Mouse (Mus musculus): ENCODE data around the gene Ace. TPM values are rescaled to one million over a fixed set of nuclear protein-coding genes. Genes with fewer than 3 reads are reported as not detected.

The Ace gene
- total RNA-seq, 1 experiment = 1.4 TPM

DNA sequence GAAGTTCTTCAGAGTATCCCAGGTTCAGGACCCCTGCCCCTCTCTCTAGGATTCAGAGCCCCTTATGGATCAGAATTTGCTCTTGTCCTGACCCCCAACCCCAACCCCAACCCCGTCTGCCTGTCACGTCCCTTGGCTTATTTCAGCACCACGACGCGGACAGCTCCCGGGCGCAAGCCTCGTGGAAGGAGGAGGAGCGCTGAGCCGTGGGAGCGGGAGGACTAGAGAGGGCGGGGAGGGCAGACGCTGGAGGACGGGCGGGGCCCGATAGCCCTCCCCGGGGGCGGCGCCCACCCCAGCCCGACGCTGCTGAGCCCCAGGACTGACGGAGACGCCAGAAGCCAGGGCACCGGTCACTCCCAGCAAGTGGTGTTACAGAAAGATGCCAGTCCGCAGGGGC, 40.1 kb downstream of the Ace start, which contains the start of gene Kcnh6:
Gene Kcnh6 (plus strand): TSS at position 304 of the 400 bp plus-strand sequence.
- TF ChIP-seq CHD2 (IDR thresholded peaks at IDR 0.05; ENCODE audit: low read depth, low read length) (no peak), HCFC1 (IDR thresholded peaks at IDR 0.05; ENCODE audit: borderline replicate concordance, insufficient read depth, low read length) (0 out of 2 replicates have a peak, but pooled peaks have one; percentile 23)
- Histone ChIP-seq H3K9me3 (ENCODE audit: control insufficient read depth, insufficient read depth, low read depth, low read length) (no peaks in the 10 kb centered on the region), H3K4me1 (ENCODE audit: control insufficient read depth in 2 of 2, insufficient read depth in 2 of 2, low read length in 2 of 2, poor library complexity in 1 of 2) (no peaks in the 10 kb centered on the region), H3K4me3 (ENCODE audit: insufficient read depth in 1 of 2, low read depth in 1 of 2, low read length in 2 of 2, poor library complexity in 1 of 2, severe bottlenecking in 1 of 2) (peak within 1 kb of the TSS; percentile 53 to 62; a peak in 3 of 4 replicates), H3K9ac (ENCODE audit: insufficient read depth, low read depth, low read length, poor library complexity, severe bottlenecking) (no peak within 1 kb of the TSS), H3K27ac (ENCODE audit: insufficient read depth, low read depth, low read length, poor library complexity, severe bottlenecking) (no peak within 1 kb of the TSS), H3K36me3 (ENCODE audit: control insufficient read depth, insufficient read depth, low read length, poor library complexity, severe bottlenecking) (no peaks in the 10 kb centered on the region)
- DNase-seq (ENCODE audit: low read depth, low spot score) = peak; percentile 60
- in situ Hi-C loops (cut with MboI; ENCODE audit: low sequenced_read_pairs in 2 of 2, unreplicated experiment in 2 of 2) = no loop called here

DNA sequence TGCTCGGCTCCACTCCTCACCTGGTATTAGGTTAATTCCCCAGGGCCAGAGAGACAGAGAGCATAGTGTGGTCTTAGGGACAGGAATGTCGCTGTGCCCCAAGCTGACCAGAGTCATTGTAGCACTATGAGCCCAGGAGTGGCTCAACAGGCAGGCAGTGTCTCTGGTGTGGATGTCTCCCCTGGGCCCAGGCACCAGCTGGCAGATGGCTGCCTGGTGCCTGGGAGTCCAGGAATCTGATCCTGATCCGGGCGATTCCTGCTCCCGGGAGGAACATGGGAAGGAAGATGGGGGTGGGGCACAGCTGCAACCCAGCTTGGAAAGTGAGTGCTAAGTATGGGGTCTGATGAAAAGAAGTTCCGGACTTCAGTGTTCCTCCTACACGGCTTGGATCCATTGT, 45.0 kb downstream of the Ace start:
- Histone ChIP-seq H3K9ac (ENCODE audit: insufficient read depth, low read depth, low read length, poor library complexity, severe bottlenecking) (no peak overlapping the region), H3K9me3 (ENCODE audit: control insufficient read depth, insufficient read depth, low read depth, low read length) (no peaks in the 10 kb centered on the region), H3K4me3 (ENCODE audit: insufficient read depth in 1 of 2, low read depth in 1 of 2, low read length in 2 of 2, poor library complexity in 1 of 2, severe bottlenecking in 1 of 2) (no peak overlapping the region), H3K36me3 (ENCODE audit: control insufficient read depth, insufficient read depth, low read length, poor library complexity, severe bottlenecking) (no peaks in the 10 kb centered on the region), H3K27ac (ENCODE audit: insufficient read depth, low read depth, low read length, poor library complexity, severe bottlenecking) (no peak overlapping the region), H3K4me1 (ENCODE audit: control insufficient read depth in 2 of 2, insufficient read depth in 2 of 2, low read length in 2 of 2, poor library complexity in 1 of 2) (no peaks in the 10 kb centered on the region)
- TF ChIP-seq CHD2 (IDR thresholded peaks at IDR 0.05; ENCODE audit: low read depth, low read length) = no peak
- in situ Hi-C loops (cut with MboI; ENCODE audit: low sequenced_read_pairs in 2 of 2, unreplicated experiment in 2 of 2) = no loop called here
- no peak for DNase-seq (ENCODE audit: low read depth, low spot score)

DNA sequence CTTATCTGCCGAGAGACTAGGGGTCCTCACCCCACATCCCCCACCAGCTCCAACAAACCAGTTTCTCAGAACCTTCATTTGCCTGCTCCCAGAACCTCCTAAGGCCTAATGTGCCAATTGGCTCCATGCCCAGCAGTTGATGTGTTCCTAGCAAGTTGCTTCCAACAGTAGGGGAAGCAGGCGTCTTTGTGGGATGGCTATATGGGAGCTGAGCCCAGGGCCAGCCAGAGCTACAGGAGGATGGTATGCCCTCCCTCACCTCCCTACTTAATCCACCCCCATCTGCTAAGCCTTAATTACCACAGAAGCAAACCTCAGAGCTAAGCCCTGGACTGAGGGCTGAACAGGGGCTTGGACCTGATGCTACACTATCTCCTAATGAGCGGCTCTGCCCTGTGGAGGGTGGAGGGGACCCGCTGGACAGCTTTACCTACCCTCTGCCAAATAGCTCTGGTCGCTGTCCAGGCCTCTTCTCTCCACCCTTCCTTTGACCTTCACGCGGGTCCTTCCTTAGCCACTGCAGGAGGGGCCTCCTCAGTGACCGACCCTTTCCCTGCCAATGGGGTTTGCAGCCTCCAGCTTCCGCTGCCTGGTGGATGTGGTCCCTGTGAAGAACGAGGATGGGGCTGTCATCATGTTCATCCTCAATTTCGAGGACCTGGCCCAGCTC, 45.9 kb downstream of the Ace start:
- in situ Hi-C loops (cut with MboI; ENCODE audit: low sequenced_read_pairs in 2 of 2, unreplicated experiment in 2 of 2) = no loop called here
- H3K27ac ChIP-seq (ENCODE audit: insufficient read depth, low read depth, low read length, poor library complexity, severe bottlenecking) = no peak overlapping the region
- no peak overlapping the region for H3K9ac ChIP-seq (ENCODE audit: insufficient read depth, low read depth, low read length, poor library complexity, severe bottlenecking)
- no peak for DNase-seq (ENCODE audit: low read depth, low spot score)
- H3K36me3 ChIP-seq (ENCODE audit: control insufficient read depth, insufficient read depth, low read length, poor library complexity, severe bottlenecking) = no peaks in the 10 kb centered on the region
- no peaks in the 10 kb centered on the region for H3K9me3 ChIP-seq (ENCODE audit: control insufficient read depth, insufficient read depth, low read depth, low read length)
- no peak for TF ChIP-seq HCFC1 (IDR thresholded peaks at IDR 0.05; ENCODE audit: borderline replicate concordance, insufficient read depth, low read length)
- TF ChIP-seq ZNF384 (IDR thresholded peaks at IDR 0.05; ENCODE audit: low read depth, low read length) = no peak
- no peak for TF ChIP-seq CHD2 (IDR thresholded peaks at IDR 0.05; ENCODE audit: low read depth, low read length)
- no peak for TF ChIP-seq MAFK (IDR thresholded peaks at IDR 0.05; ENCODE audit: insufficient read depth, low read depth, low read length)
- no peak for TF ChIP-seq ZC3H11A (IDR thresholded peaks at IDR 0.05; ENCODE audit: borderline replicate concordance, low read depth, low read length)
- H3K4me3 ChIP-seq (ENCODE audit: insufficient read depth in 1 of 2, low read depth in 1 of 2, low read length in 2 of 2, poor library complexity in 1 of 2, severe bottlenecking in 1 of 2) = no peak overlapping the region
- H3K4me1 ChIP-seq (ENCODE audit: control insufficient read depth in 2 of 2, insufficient read depth in 2 of 2, low read length in 2 of 2, poor library complexity in 1 of 2) = peaks cover 0 to under 1% of the 10 kb centered on the region in 2 experiments; a peak in 1 of 4 replicates

DNA sequence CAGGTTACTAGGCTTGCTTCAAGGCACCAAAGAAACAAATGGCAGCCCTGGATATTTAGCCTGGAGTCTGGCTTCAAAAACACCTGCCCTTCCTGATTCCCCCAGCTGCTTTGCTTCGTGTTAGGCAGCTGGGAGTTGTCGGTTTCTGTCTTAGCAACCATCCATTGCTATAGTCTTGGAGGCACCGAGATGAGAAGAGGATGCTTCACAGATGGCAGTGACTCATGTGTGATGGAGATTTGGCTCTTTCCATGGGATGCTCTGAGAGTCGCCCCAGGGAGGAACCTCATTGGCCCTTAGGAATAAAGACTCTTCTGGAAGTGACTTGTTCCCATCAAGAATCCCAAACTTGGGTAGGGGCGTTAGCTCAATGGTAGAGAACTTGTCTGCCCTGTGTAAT, 48.7 kb downstream of the Ace start:
- DNase-seq (ENCODE audit: low read depth, low spot score) = no peak
- in situ Hi-C loops (cut with MboI; ENCODE audit: low sequenced_read_pairs in 2 of 2, unreplicated experiment in 2 of 2) = no loop called here

More for the DNA sequence above, 48.7 kb downstream of the Ace start:
- Histone ChIP-seq H3K4me1 (ENCODE audit: control insufficient read depth in 2 of 2, insufficient read depth in 2 of 2, low read length in 2 of 2, poor library complexity in 1 of 2) (peaks cover 4 to 5% of the 10 kb centered on the region in 2 experiments; a peak in 2 of 4 replicates), H3K4me3 (ENCODE audit: insufficient read depth in 1 of 2, low read depth in 1 of 2, low read length in 2 of 2, poor library complexity in 1 of 2, severe bottlenecking in 1 of 2) (no peak overlapping the region), H3K27ac (ENCODE audit: insufficient read depth, low read depth, low read length, poor library complexity, severe bottlenecking) (no peak overlapping the region), H3K9me3 (ENCODE audit: control insufficient read depth, insufficient read depth, low read depth, low read length) (no peaks in the 10 kb centered on the region), H3K36me3 (ENCODE audit: control insufficient read depth, insufficient read depth, low read length, poor library complexity, severe bottlenecking) (no peaks in the 10 kb centered on the region), H3K9ac (ENCODE audit: insufficient read depth, low read depth, low read length, poor library complexity, severe bottlenecking) (no peak overlapping the region)
- no peak for TF ChIP-seq MAFK (IDR thresholded peaks at IDR 0.05; ENCODE audit: insufficient read depth, low read depth, low read length)
- TF ChIP-seq HCFC1 (IDR thresholded peaks at IDR 0.05; ENCODE audit: borderline replicate concordance, insufficient read depth, low read length) = no peak
- TF ChIP-seq CHD2 (IDR thresholded peaks at IDR 0.05; ENCODE audit: low read depth, low read length) = no peak
- TF ChIP-seq ZNF384 (IDR thresholded peaks at IDR 0.05; ENCODE audit: low read depth, low read length) = no peak
- no peak for TF ChIP-seq ZC3H11A (IDR thresholded peaks at IDR 0.05; ENCODE audit: borderline replicate concordance, low read depth, low read length)
